Mouse (Mus musculus): ENCODE measurements around the gene Ppfibp1. TPM values are rescaled to one million over a fixed set of nuclear protein-coding genes. Genes with fewer than 3 reads are reported as not detected.

Ppfibp1 gene
- polyA plus RNA-seq, 2 experiments, result 46.3 to 59.7 TPM

- H3K9me3 ChIP-seq (ENCODE audit: control insufficient read depth, low read length), result no peaks in the 10 kb centered on the region
- TF ChIP-seq POLR2A (IDR thresholded peaks at IDR 0.05; ENCODE audit: borderline replicate concordance, extremely low read depth, insufficient read depth, insufficient read length), result no peak
- no peak for DNase-seq (ENCODE audit: low spot score)
- no peak for ATAC-seq (ENCODE audit: low FRiP score, low read depth)
- no peaks in the 10 kb centered on the region for H3K27me3 ChIP-seq (ENCODE audit: control insufficient read depth, insufficient read depth, low read length)
- no peak overlapping the region for H3K9ac ChIP-seq (ENCODE audit: low read depth, low read length, severe bottlenecking)
- no peak overlapping the region for H3K4me3 ChIP-seq (replicated peaks; ENCODE audit: low read length)
- 86% methylated on average over 1 of the region's 1 CpGs for WGBS
- H3K27ac ChIP-seq (replicated peaks; ENCODE audit: low read depth, low read length), result no peak overlapping the region
- H3K4me1 ChIP-seq (ENCODE audit: control insufficient read depth, insufficient read depth, low read length), result 0 out of 2 replicates have a peak, but pooled peaks cover 2% of the 10 kb centered on the region
- peaks cover 49% of the 10 kb centered on the region for H3K36me3 ChIP-seq (ENCODE audit: control insufficient read depth, insufficient read depth, low read length)
- H3K4me2 ChIP-seq (replicated peaks; ENCODE audit: low read depth, low read length, severe bottlenecking), result no peak overlapping the region
These were observed 125.3 kb downstream of the Ppfibp1 start for GRCm38 (mm10) chr6:147013546-147013945.

- H3K9ac ChIP-seq (ENCODE audit: low read depth, low read length, severe bottlenecking), result no peak overlapping the region
- no peaks in the 10 kb centered on the region for H3K9me3 ChIP-seq (ENCODE audit: control insufficient read depth, low read length)
- peaks cover 65% of the 10 kb centered on the region for H3K36me3 ChIP-seq (ENCODE audit: control insufficient read depth, insufficient read depth, low read length)
- no peak for DNase-seq (ENCODE audit: low spot score)
- TF ChIP-seq POLR2A (IDR thresholded peaks at IDR 0.05; ENCODE audit: borderline replicate concordance, extremely low read depth, insufficient read depth, insufficient read length), result no peak
- no peak overlapping the region for H3K4me2 ChIP-seq (replicated peaks; ENCODE audit: low read depth, low read length, severe bottlenecking)
- H3K27me3 ChIP-seq (ENCODE audit: control insufficient read depth, insufficient read depth, low read length), result no peaks in the 10 kb centered on the region
- no peaks in the 10 kb centered on the region for H3K4me1 ChIP-seq (ENCODE audit: control insufficient read depth, insufficient read depth, low read length)
- no peak for ATAC-seq (ENCODE audit: low FRiP score, low read depth)
- WGBS, result 82% methylated on average over 4 of the region's 4 CpGs
- H3K4me3 ChIP-seq (replicated peaks; ENCODE audit: low read length), result no peak overlapping the region
- H3K27ac ChIP-seq (replicated peaks; ENCODE audit: low read depth, low read length), result no peak overlapping the region
These were observed 129.6 kb downstream of the Ppfibp1 start for GRCm38 (mm10) chr6:147017906-147018305.

GRCm38 (mm10) chr6:147018364-147018763, 130.1 kb downstream of the Ppfibp1 start:
- H3K9me3 ChIP-seq (ENCODE audit: control insufficient read depth, low read length), result no peaks in the 10 kb centered on the region
- no peaks in the 10 kb centered on the region for H3K4me1 ChIP-seq (ENCODE audit: control insufficient read depth, insufficient read depth, low read length)
- no peaks in the 10 kb centered on the region for H3K27me3 ChIP-seq (ENCODE audit: control insufficient read depth, insufficient read depth, low read length)
- H3K4me3 ChIP-seq (replicated peaks; ENCODE audit: low read length), result no peak overlapping the region
- H3K4me2 ChIP-seq (replicated peaks; ENCODE audit: low read depth, low read length, severe bottlenecking), result no peak overlapping the region
- H3K9ac ChIP-seq (ENCODE audit: low read depth, low read length, severe bottlenecking), result no peak overlapping the region
- no peak for TF ChIP-seq POLR2A (IDR thresholded peaks at IDR 0.05; ENCODE audit: borderline replicate concordance, extremely low read depth, insufficient read depth, insufficient read length)
- no peak overlapping the region for H3K27ac ChIP-seq (replicated peaks; ENCODE audit: low read depth, low read length)
- peaks cover 63% of the 10 kb centered on the region for H3K36me3 ChIP-seq (ENCODE audit: control insufficient read depth, insufficient read depth, low read length)
- ATAC-seq (ENCODE audit: low FRiP score, low read depth) (no peak), DNase-seq (ENCODE audit: low spot score) (no peak)
- 88% methylated on average over 5 of the region's 5 CpGs for WGBS

GRCm38 (mm10) chr6:147021181-147021580, 132.9 kb downstream of the Ppfibp1 start:
- H3K9me3 ChIP-seq (ENCODE audit: control insufficient read depth, low read length), result no peaks in the 10 kb centered on the region
- DNase-seq (ENCODE audit: low spot score) (no peak), ATAC-seq (ENCODE audit: low FRiP score, low read depth) (no peak)
- 91% methylated on average over 5 of the region's 5 CpGs for WGBS
- H3K9ac ChIP-seq (ENCODE audit: low read depth, low read length, severe bottlenecking), result no peak overlapping the region
- no peak overlapping the region for H3K27ac ChIP-seq (replicated peaks; ENCODE audit: low read depth, low read length)
- peaks cover 63% of the 10 kb centered on the region for H3K36me3 ChIP-seq (ENCODE audit: control insufficient read depth, insufficient read depth, low read length)
- no peak overlapping the region for H3K4me2 ChIP-seq (replicated peaks; ENCODE audit: low read depth, low read length, severe bottlenecking)
- H3K27me3 ChIP-seq (ENCODE audit: control insufficient read depth, insufficient read depth, low read length), result no peaks in the 10 kb centered on the region
- no peak overlapping the region for H3K4me3 ChIP-seq (replicated peaks; ENCODE audit: low read length)
- no peaks in the 10 kb centered on the region for H3K4me1 ChIP-seq (ENCODE audit: control insufficient read depth, insufficient read depth, low read length)
- no peak for TF ChIP-seq POLR2A (IDR thresholded peaks at IDR 0.05; ENCODE audit: borderline replicate concordance, extremely low read depth, insufficient read depth, insufficient read length)

GRCm38 (mm10) chr6:147022375-147023132, 134.3 kb downstream of the Ppfibp1 start:
- H3K4me2 ChIP-seq (replicated peaks; ENCODE audit: low read depth, low read length, severe bottlenecking), result no peak overlapping the region
- no peaks in the 10 kb centered on the region for H3K27me3 ChIP-seq (ENCODE audit: control insufficient read depth, insufficient read depth, low read length)
- H3K4me1 ChIP-seq (ENCODE audit: control insufficient read depth, insufficient read depth, low read length), result no peaks in the 10 kb centered on the region
- no peaks in the 10 kb centered on the region for H3K9me3 ChIP-seq (ENCODE audit: control insufficient read depth, low read length)
- ATAC-seq (ENCODE audit: low FRiP score, low read depth) (no peak), DNase-seq (ENCODE audit: low spot score) (no peak)
- no peak overlapping the region for H3K27ac ChIP-seq (replicated peaks; ENCODE audit: low read depth, low read length)
- peaks cover 66% of the 10 kb centered on the region for H3K36me3 ChIP-seq (ENCODE audit: control insufficient read depth, insufficient read depth, low read length)
- H3K9ac ChIP-seq (ENCODE audit: low read depth, low read length, severe bottlenecking), result no peak overlapping the region
- no peak overlapping the region for H3K4me3 ChIP-seq (replicated peaks; ENCODE audit: low read length)
- 85% methylated on average over 16 of the region's 16 CpGs for WGBS
- no peak for TF ChIP-seq POLR2A (IDR thresholded peaks at IDR 0.05; ENCODE audit: borderline replicate concordance, extremely low read depth, insufficient read depth, insufficient read length)

All from limb, embryonic 14.5 days (tissue).